Mouse (Mus musculus): ENCODE results near the gene Zfp446. TPM values are rescaled to one million over a fixed set of nuclear protein-coding genes. Genes with fewer than 3 reads are reported as not detected.

Gene Zfp446
- polyA plus RNA-seq, 1 experiment from 2014 or later: 6.7 TPM

GRCm38 (mm10) chr7:12949032-12949871 is 28.4 kb upstream of the Zfp446 start:
- 6% methylated on average over 35 of the region's 35 CpGs for WGBS

GRCm38 (mm10) chr7:12949872-12950229 is 27.8 kb upstream of the Zfp446 start:
- Histone ChIP-seq H3K36me3 (ENCODE audit: insufficient read depth, low read length) (no peaks in the 10 kb centered on the region), H3K4me3 (replicated peaks; ENCODE audit: low read depth, low read length) (peak overlapping the region; percentile 42), H3K4me2 (ENCODE audit: low read length) (peak overlapping the region; percentile 70), H3K27ac (peak overlapping the region; percentile 69), H3K9me3 (replicated peaks; ENCODE audit: low read length) (no peaks in the 10 kb centered on the region), H3K9ac (ENCODE audit: low read depth, low read length) (peak overlapping the region; percentile 60), H3K27me3 (ENCODE audit: insufficient read depth, low read length) (no peaks in the 10 kb centered on the region), H3K4me1 (replicated peaks; ENCODE audit: insufficient read depth, low read length) (no peaks in the 10 kb centered on the region)
- no peak for TF ChIP-seq CTCF (IDR thresholded peaks at IDR 0.05; ENCODE audit: low read depth)
- 4% methylated on average over 16 of the region's 16 CpGs for WGBS
- ATAC-seq (replicated peaks; ENCODE audit: low FRiP score, low read depth): peak; percentile 63
- no peak for DNase-seq (ENCODE audit: low spot score)

More at GRCm38 (mm10) chr7:12949032-12949871, 28.4 kb upstream of the Zfp446 start:
- no peaks in the 10 kb centered on the region for H3K27me3 ChIP-seq (ENCODE audit: insufficient read depth, low read length)
- H3K4me2 ChIP-seq (ENCODE audit: low read length): peak overlapping the region; percentile 70
- peak overlapping the region; percentile 74 for H3K27ac ChIP-seq
- TF ChIP-seq CTCF (IDR thresholded peaks at IDR 0.05; ENCODE audit: low read depth): no peak
- DNase-seq (ENCODE audit: low spot score) (peak; percentile 99), ATAC-seq (replicated peaks; ENCODE audit: low FRiP score, low read depth) (peak; percentile 98)
- H3K4me3 ChIP-seq (replicated peaks; ENCODE audit: low read depth, low read length): peak overlapping the region; percentile 42
- H3K4me1 ChIP-seq (replicated peaks; ENCODE audit: insufficient read depth, low read length): no peaks in the 10 kb centered on the region
- no peaks in the 10 kb centered on the region for H3K9me3 ChIP-seq (replicated peaks; ENCODE audit: low read length)
- no peaks in the 10 kb centered on the region for H3K36me3 ChIP-seq (ENCODE audit: insufficient read depth, low read length)
- H3K9ac ChIP-seq (ENCODE audit: low read depth, low read length): peak overlapping the region; percentile 60

GRCm38 (mm10) chr7:12954896-12955295 is 22.8 kb upstream of the Zfp446 start:
- 43% methylated on average over 3 of the region's 3 CpGs for WGBS
- ATAC-seq (replicated peaks; ENCODE audit: low FRiP score, low read depth) (no peak; the same call in 1 of the 2 replicates), DNase-seq (ENCODE audit: low spot score) (peak; percentile 14)
- H3K27ac ChIP-seq: no peak overlapping the region
- no peak overlapping the region for H3K4me3 ChIP-seq (replicated peaks; ENCODE audit: low read depth, low read length)
- no peak overlapping the region for H3K4me2 ChIP-seq (ENCODE audit: low read length)
- no peaks in the 10 kb centered on the region for H3K9me3 ChIP-seq (replicated peaks; ENCODE audit: low read length)
- H3K27me3 ChIP-seq (ENCODE audit: insufficient read depth, low read length): no peaks in the 10 kb centered on the region
- no peak overlapping the region for H3K9ac ChIP-seq (ENCODE audit: low read depth, low read length)
- no peaks in the 10 kb centered on the region for H3K4me1 ChIP-seq (replicated peaks; ENCODE audit: insufficient read depth, low read length)
- peak; percentile 47 for TF ChIP-seq CTCF (IDR thresholded peaks at IDR 0.05; ENCODE audit: low read depth)
- H3K36me3 ChIP-seq (ENCODE audit: insufficient read depth, low read length): no peaks in the 10 kb centered on the region

- TF ChIP-seq CTCF (IDR thresholded peaks at IDR 0.05; ENCODE audit: low read depth): no peak
- ATAC-seq (replicated peaks; ENCODE audit: low FRiP score, low read depth) (no peak), DNase-seq (ENCODE audit: low spot score) (no peak)
- WGBS: 66% methylated on average over 5 of the region's 5 CpGs
- no peak overlapping the region for H3K4me2 ChIP-seq (ENCODE audit: low read length)
- no peak overlapping the region for H3K27ac ChIP-seq
- no peaks in the 10 kb centered on the region for H3K27me3 ChIP-seq (ENCODE audit: insufficient read depth, low read length)
- no peaks in the 10 kb centered on the region for H3K36me3 ChIP-seq (ENCODE audit: insufficient read depth, low read length)
- no peaks in the 10 kb centered on the region for H3K9me3 ChIP-seq (replicated peaks; ENCODE audit: low read length)
- no peak overlapping the region for H3K4me3 ChIP-seq (replicated peaks; ENCODE audit: low read depth, low read length)
- peaks cover 4% of the 10 kb centered on the region; the same call in 1 of the 2 replicates for H3K4me1 ChIP-seq (replicated peaks; ENCODE audit: insufficient read depth, low read length)
- no peak overlapping the region for H3K9ac ChIP-seq (ENCODE audit: low read depth, low read length)
These were observed 20.1 kb upstream of the Zfp446 start for GRCm38 (mm10) chr7:12957511-12957910.

- peaks cover 4% of the 10 kb centered on the region; the same call in 1 of the 2 replicates for H3K4me1 ChIP-seq (replicated peaks; ENCODE audit: insufficient read depth, low read length)
- H3K9me3 ChIP-seq (replicated peaks; ENCODE audit: low read length): no peaks in the 10 kb centered on the region
- no peaks in the 10 kb centered on the region for H3K27me3 ChIP-seq (ENCODE audit: insufficient read depth, low read length)
- WGBS: 74% methylated on average over 4 of the region's 4 CpGs
- H3K4me3 ChIP-seq (replicated peaks; ENCODE audit: low read depth, low read length): no peak overlapping the region
- H3K27ac ChIP-seq: no peak overlapping the region
- TF ChIP-seq CTCF (IDR thresholded peaks at IDR 0.05; ENCODE audit: low read depth): no peak
- DNase-seq (ENCODE audit: low spot score): no peak
- no peak overlapping the region for H3K9ac ChIP-seq (ENCODE audit: low read depth, low read length)
- H3K36me3 ChIP-seq (ENCODE audit: insufficient read depth, low read length): no peaks in the 10 kb centered on the region
- no peak for ATAC-seq (replicated peaks; ENCODE audit: low FRiP score, low read depth)
- H3K4me2 ChIP-seq (ENCODE audit: low read length): no peak overlapping the region
These were observed 18.7 kb upstream of the Zfp446 start for GRCm38 (mm10) chr7:12958948-12959347.

- H3K27ac ChIP-seq: no peak overlapping the region
- no peak overlapping the region for H3K9ac ChIP-seq (ENCODE audit: low read depth, low read length)
- H3K36me3 ChIP-seq (ENCODE audit: insufficient read depth, low read length): no peaks in the 10 kb centered on the region
- ATAC-seq (replicated peaks; ENCODE audit: low FRiP score, low read depth): no peak
- DNase-seq (ENCODE audit: low spot score): no peak
- peaks cover 4% of the 10 kb centered on the region for H3K4me1 ChIP-seq (replicated peaks; ENCODE audit: insufficient read depth, low read length)
- 25% methylated on average over 4 of the region's 4 CpGs for WGBS
- no peak for TF ChIP-seq CTCF (IDR thresholded peaks at IDR 0.05; ENCODE audit: low read depth)
- H3K4me2 ChIP-seq (ENCODE audit: low read length): no peak overlapping the region
- no peaks in the 10 kb centered on the region for H3K27me3 ChIP-seq (ENCODE audit: insufficient read depth, low read length)
- H3K9me3 ChIP-seq (replicated peaks; ENCODE audit: low read length): no peaks in the 10 kb centered on the region
- H3K4me3 ChIP-seq (replicated peaks; ENCODE audit: low read depth, low read length): no peak overlapping the region
These were observed 17.9 kb upstream of the Zfp446 start for GRCm38 (mm10) chr7:12959718-12960117.

Data from kidney, postnatal 0 days (tissue).